ENCODE assay signal across 7 mouse cellular contexts in genomic region chr5:113800280-113800679, GRCm38 (mm10). TPM values are rescaled to one million over a fixed set of nuclear protein-coding genes. Genes with fewer than 3 reads are reported as not detected.
DNase-seq lines count a peak whose midpoint lies in the region; ATAC-seq lines count a peak whose summit lies in the region.

Gene Tmem119 (minus strand): TSS chr5:113800516.

- WGBS in liver, embryonic 12.5 days (ENCODE audit: insufficient replicate concordance) = 2% methylated on average over 11 of the region's 11 CpGs
- 2% methylated on average over 11 of the region's 11 CpGs for WGBS in neural tube, embryonic 14.5 days

- H3K27me3 ChIP-seq in liver, embryonic 12.5 days (replicated peaks) = peaks cover 32% of the 10 kb centered on the region
- H3K27me3 ChIP-seq in neural tube, embryonic 14.5 days (ENCODE audit: control insufficient read depth, insufficient read depth, low read length) = no peaks in the 10 kb centered on the region

- peak within 1 kb of the TSS; percentile 36 for H3K4me2 ChIP-seq in liver, embryonic 12.5 days
- H3K4me2 ChIP-seq in neural tube, embryonic 14.5 days (ENCODE audit: low read depth, low read length) = 0 out of 2 replicates have a peak within 1 kb of the TSS, but pooled peaks have one; percentile 6

- H3K27ac ChIP-seq in liver, embryonic 12.5 days = no peak within 1 kb of the TSS
- H3K27ac ChIP-seq in neural tube, embryonic 14.5 days (ENCODE audit: low read depth, low read length) = peak within 1 kb of the TSS; percentile 57

- peak; percentile 64 for DNase-seq in adrenal gland, adult 2 months
- peak; percentile 89 for DNase-seq in embryo, embryonic 11 days
- DNase-seq in heart, adult 18-20 months = peak; percentile 60 to 73
- peak; percentile 42 for DNase-seq in kidney, adult 18-20 months
- no peak for DNase-seq in thymus, postnatal 0 days (ENCODE audit: low spot score)

- ATAC-seq in liver, embryonic 12.5 days = peak; percentile 59
- peak; percentile 46; the same call in 1 of the 2 replicates for ATAC-seq in neural tube, embryonic 14.5 days (ENCODE audit: low read depth)

- H3K4me1 ChIP-seq in liver, embryonic 12.5 days = peaks cover 32% of the 10 kb centered on the region
- H3K4me1 ChIP-seq in neural tube, embryonic 14.5 days (ENCODE audit: control insufficient read depth, insufficient read depth, low read length) = peaks cover 5% of the 10 kb centered on the region

- no peaks in the 10 kb centered on the region for H3K36me3 ChIP-seq in liver, embryonic 12.5 days
- H3K36me3 ChIP-seq in neural tube, embryonic 14.5 days (ENCODE audit: control insufficient read depth, insufficient read depth, low read length) = no peaks in the 10 kb centered on the region

- peak within 1 kb of the TSS; percentile 26; the same call in 1 of the 2 replicates for H3K4me3 ChIP-seq in liver, embryonic 12.5 days
- H3K4me3 ChIP-seq in neural tube, embryonic 14.5 days (ENCODE audit: low read depth, low read length) = no peak within 1 kb of the TSS

- no peak within 1 kb of the TSS; the same call in 1 of the 2 replicates for H3K9ac ChIP-seq in liver, embryonic 12.5 days
- 0 out of 2 replicates have a peak within 1 kb of the TSS, but pooled peaks have one; percentile 25 for H3K9ac ChIP-seq in neural tube, embryonic 14.5 days (replicated peaks; ENCODE audit: low read depth, low read length)

- no peaks in the 10 kb centered on the region for H3K9me3 ChIP-seq in liver, embryonic 12.5 days (replicated peaks)
- no peaks in the 10 kb centered on the region for H3K9me3 ChIP-seq in neural tube, embryonic 14.5 days (ENCODE audit: control insufficient read depth, low read length)

RNA-seq across cellular contexts. Expression of gene Tmem119, which starts in this region (rescaled TPM):
- 10 to 100 TPM; 10.1 to 19.8 TPM for total RNA-seq in adrenal gland, adult 2 months (2021)
- polyA plus RNA-seq in adrenal gland, adult 2 months (2012; rRNA removed) = 20.1 and 21.1 TPM in 2 replicates
- 1 to 10 TPM; 2.7 to 5.1 TPM for total RNA-seq in heart, adult 18-20 months (2021)
- polyA plus RNA-seq in liver, embryonic 12.5 days (2016; fragmentation: Nextera tagmentation; extraction: Ambion mirVana) = 7.2 and 9.8 TPM in 2 replicates
- 0.99 and 5.2 TPM in 2 replicates for polyA plus RNA-seq in neural tube, embryonic 14.5 days (2014; fragmentation: Nextera tagmentation; extraction: Ambion mirVana)
- 6.1 and 7.0 TPM in 2 replicates for polyA plus RNA-seq in thymus, postnatal 0 days (2015; fragmentation: Nextera tagmentation; extraction: Ambion mirVana)
